Mouse (Mus musculus): ENCODE measurements at regions not wholly inside any gene's neighbourhood (a gene's known extent, or its start where the extent isn't known, plus 50 kb on each side); places are given as distances from the start of the nearest gene placed in this dataset.

GRCm38 (mm10) chr14:78383256-78383709 lies 75.4 kb upstream of the Tnfsf11 start:
- TF ChIP-seq CTCF (IDR thresholded peaks at IDR 0.05; ENCODE audit: borderline replicate concordance, extremely low read depth, insufficient read depth, insufficient read length): no peak
- no peak for TF ChIP-seq POLR2A (IDR thresholded peaks at IDR 0.05; ENCODE audit: borderline replicate concordance, extremely low read depth, insufficient read depth, insufficient read length, poor library complexity, severe bottlenecking)
